Mouse (Mus musculus) MEL (cell line): ENCODE data around the gene Gm49384.

Experiments
- SMC3 ChIP-seq: IDR thresholded peaks from 2 replicates; pipeline ENCODE4 v1.6.1; 2011; ENCODE audit warnings: low read depth, low read length, improper control_type of control experiment
- ZNF384 ChIP-seq: IDR thresholded peaks from 2 replicates; pipeline ENCODE4 v1.6.1; 2012; ENCODE audit warnings: low read depth, mild to moderate bottlenecking, inconsistent platforms, low read length, improper control_type of control experiment

DNA sequence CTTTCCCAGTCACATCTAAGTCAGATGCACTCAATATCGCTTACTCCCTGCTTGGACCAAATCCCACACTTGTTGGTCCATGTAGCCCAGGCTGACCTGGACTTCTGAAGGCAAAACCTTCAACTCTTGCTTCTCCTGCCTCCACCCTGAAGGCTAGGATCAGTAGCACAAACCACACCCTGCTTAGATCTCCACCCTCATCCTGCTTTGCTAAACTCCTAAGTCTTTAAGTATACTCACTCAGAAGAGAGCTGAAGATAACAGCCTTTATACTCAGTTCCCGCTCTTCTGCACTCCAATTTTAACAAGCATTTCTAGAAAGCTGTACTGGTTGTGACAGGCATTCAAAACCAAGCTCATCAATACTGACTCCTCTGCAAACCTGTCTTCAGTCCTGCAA lies 47.0 kb downstream of the Gm49384 start:
- no peak for TF ChIP-seq ZNF384
- no peak for TF ChIP-seq SMC3
